Mouse (Mus musculus): ENCODE measurements around the gene Prss27.

Gene Prss27

GRCm38 (mm10) chr17:24037844-24038243 is at the start of gene Prss27:
Gene Prss27, plus strand, starts transcription at chr17:24038144.
- in situ Hi-C loops (cut with MboI, MseI), result no loop called here

- in situ Hi-C loops (cut with MboI, MseI), result no loop called here
These were observed 48.1 kb upstream of the Prss27 start for GRCm38 (mm10) chr17:23989802-23990201.

GRCm38 (mm10) chr17:23992789-23993553 is 45.0 kb upstream of the Prss27 start:
- in situ Hi-C loops (cut with MboI, MseI), result no loop called here

- in situ Hi-C loops (cut with MboI, MseI), result no loop called here
These were observed 44.1 kb upstream of the Prss27 start for GRCm38 (mm10) chr17:23993559-23994428.

GRCm38 (mm10) chr17:23994667-23995066 is 43.3 kb upstream of the Prss27 start:
- in situ Hi-C loops (cut with MboI, MseI), result no loop called here

GRCm38 (mm10) chr17:23995421-23995820 is 42.5 kb upstream of the Prss27 start:
- in situ Hi-C loops (cut with MboI, MseI), result no loop called here

GRCm38 (mm10) chr17:23997901-23998300 is 40.0 kb upstream of the Prss27 start, which contains the start of gene Prss22:
Gene Prss22, minus strand, starts transcription at chr17:23998100.
- in situ Hi-C loops (cut with MboI, MseI), result no loop called here

GRCm38 (mm10) chr17:23998383-23998782 is 39.6 kb upstream of the Prss27 start:
- in situ Hi-C loops (cut with MboI, MseI), result no loop called here

- in situ Hi-C loops (cut with MboI, MseI), result no loop called here
These were observed 37.5 kb upstream of the Prss27 start for GRCm38 (mm10) chr17:24000404-24000803.

GRCm38 (mm10) chr17:24004071-24004665 is 33.8 kb upstream of the Prss27 start:
- in situ Hi-C loops (cut with MboI, MseI), result no loop called here

- in situ Hi-C loops (cut with MboI, MseI), result no loop called here
These were observed 32.9 kb upstream of the Prss27 start for GRCm38 (mm10) chr17:24005049-24005448.

GRCm38 (mm10) chr17:24006930-24007329 is 31.0 kb upstream of the Prss27 start:
- in situ Hi-C loops (cut with MboI, MseI), result no loop called here

- in situ Hi-C loops (cut with MboI, MseI), result no loop called here
These were observed 30.6 kb upstream of the Prss27 start for GRCm38 (mm10) chr17:24007391-24007790.

GRCm38 (mm10) chr17:24008105-24008504 is 29.8 kb upstream of the Prss27 start:
- in situ Hi-C loops (cut with MboI, MseI), result no loop called here

GRCm38 (mm10) chr17:24009617-24010016 is 28.3 kb upstream of the Prss27 start:
- in situ Hi-C loops (cut with MboI, MseI), result no loop called here

GRCm38 (mm10) chr17:24012921-24013320 is 25.0 kb upstream of the Prss27 start:
- in situ Hi-C loops (cut with MboI, MseI), result no loop called here

- in situ Hi-C loops (cut with MboI, MseI), result no loop called here
These were observed 23.4 kb upstream of the Prss27 start for GRCm38 (mm10) chr17:24014433-24014965.

GRCm38 (mm10) chr17:24015727-24016126 is 22.2 kb upstream of the Prss27 start:
- in situ Hi-C loops (cut with MboI, MseI), result no loop called here

- in situ Hi-C loops (cut with MboI, MseI), result no loop called here
These were observed 17.2 kb upstream of the Prss27 start for GRCm38 (mm10) chr17:24020696-24021095.

- in situ Hi-C loops (cut with MboI, MseI), result no loop called here
These were observed 16.4 kb upstream of the Prss27 start for GRCm38 (mm10) chr17:24021375-24022199.

- in situ Hi-C loops (cut with MboI, MseI), result no loop called here
These were observed 8.5 kb upstream of the Prss27 start for GRCm38 (mm10) chr17:24029477-24029876.
